Mouse (Mus musculus) thymus, postnatal 10 days (tissue): ENCODE measurements at regions not wholly inside any gene's neighbourhood (a gene's known extent, or its start where the extent isn't known, plus 50 kb on each side); places are given as distances from the start of the nearest gene placed in this dataset.

ENCODE experiments used
- DNase-seq, 2 experiments: peaks; one replicate each; pipeline ENCODE4 v3.0.0; 2021; ENCODE audit warnings: low spot score in 2 of 2

DNA sequence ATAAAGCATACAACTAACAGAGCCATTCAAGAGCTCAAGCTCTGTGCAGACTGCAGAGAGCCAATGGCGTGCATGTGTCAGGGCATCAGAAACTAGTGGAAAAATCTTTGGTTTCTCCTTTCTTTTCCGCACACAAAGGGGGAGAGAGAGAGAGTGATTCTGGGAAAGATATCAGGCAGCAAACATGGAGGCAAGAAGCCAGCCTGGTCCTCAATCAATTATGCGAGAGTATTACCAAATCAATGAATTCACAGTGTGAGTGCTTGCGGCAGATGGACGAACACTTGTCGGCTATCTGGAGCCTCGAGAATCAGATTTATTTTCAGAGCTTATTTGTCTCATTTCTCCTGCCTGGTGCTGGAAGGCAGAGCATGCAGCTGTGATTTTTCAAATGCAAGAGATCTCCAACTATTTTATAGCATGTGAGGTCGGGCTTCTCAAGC is 230.6 kb downstream of the Snx10 start:
- DNase-seq, result no peak

- no peak for DNase-seq
These were observed 233.4 kb downstream of the Snx10 start for GRCm38 (mm10) chr6:51757131-51757530.

DNA sequence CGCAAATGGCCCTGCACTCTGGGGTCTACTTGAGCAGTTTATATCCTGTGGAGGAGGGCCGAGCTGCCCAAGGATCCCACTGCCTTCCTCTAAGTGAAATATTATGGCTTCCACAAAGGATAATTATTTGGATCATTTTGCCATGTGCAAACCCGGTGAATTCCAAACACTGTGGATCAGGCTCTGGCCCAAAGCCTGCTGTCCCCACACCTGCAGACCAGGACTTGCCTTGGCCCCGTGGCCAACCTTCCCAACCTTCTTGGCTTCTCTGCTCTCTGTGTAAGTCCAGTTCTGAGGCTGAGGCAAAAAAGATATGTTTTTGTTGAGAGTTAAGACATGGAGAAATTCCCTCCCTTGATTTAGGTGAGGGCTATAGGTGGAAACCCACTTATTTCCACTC is 234.0 kb downstream of the Snx10 start:
- DNase-seq, result no peak

GRCm38 (mm10) chr6:51758781-51759180 is 235.1 kb downstream of the Snx10 start:
- no peak for DNase-seq

- no peak for DNase-seq
These were observed 236.7 kb downstream of the Snx10 start for GRCm38 (mm10) chr6:51760372-51760771.

GRCm38 (mm10) chr6:51761506-51761905 is 237.8 kb downstream of the Snx10 start:
- DNase-seq, result no peak

GRCm38 (mm10) chr6:51766482-51766881 is 242.8 kb downstream of the Snx10 start:
- no peak for DNase-seq

- peak; percentile 11 to 24 for DNase-seq
These were observed 244.1 kb downstream of the Snx10 start for GRCm38 (mm10) chr6:51767582-51768341.

DNA sequence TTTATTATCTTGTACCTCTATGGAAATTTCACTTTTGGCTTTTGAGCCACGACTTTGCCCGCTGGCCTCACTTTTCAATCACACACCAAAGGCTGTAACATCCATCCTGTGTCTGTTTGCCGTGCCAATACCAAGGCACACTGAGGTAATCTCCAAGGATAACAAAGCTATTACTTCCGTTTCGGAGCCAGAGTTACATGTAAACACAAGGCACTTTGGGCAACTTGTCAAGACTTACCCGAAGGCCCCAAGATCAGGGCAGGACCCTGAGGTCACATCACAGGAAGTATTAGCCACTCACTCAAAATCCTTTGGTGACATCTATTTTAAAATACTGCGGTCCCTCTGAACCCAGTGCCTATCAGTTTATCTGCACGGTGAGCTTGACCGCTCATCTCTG is 241.3 kb downstream of the Skap2 start:
- DNase-seq, result no peak

- DNase-seq, result no peak
These were observed 240.9 kb downstream of the Skap2 start for GRCm38 (mm10) chr6:51771424-51771823.

DNA sequence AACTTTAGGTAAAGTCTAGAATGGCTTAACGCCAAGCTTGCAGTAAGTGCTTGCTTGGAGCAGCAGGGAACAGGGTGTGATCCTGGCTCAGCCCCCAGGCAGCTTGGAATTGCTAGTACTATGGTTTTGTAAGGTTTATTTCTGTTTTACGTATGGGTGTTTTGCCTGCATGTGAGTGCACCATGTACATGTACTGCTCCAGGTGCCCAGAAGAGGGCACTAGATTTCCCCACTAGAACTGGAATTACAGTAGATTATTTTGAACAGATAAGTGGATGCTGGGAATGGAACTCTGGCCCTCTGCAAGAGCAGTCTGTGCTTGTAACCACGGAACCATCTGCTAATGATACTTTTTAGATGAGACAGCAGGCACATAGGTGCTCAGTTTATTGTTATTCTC is 237.6 kb downstream of the Skap2 start:
- DNase-seq, result peak in 1 of 2 experiments; percentile 10

GRCm38 (mm10) chr6:51785615-51786014 is 226.7 kb downstream of the Skap2 start:
- DNase-seq, result no peak

GRCm38 (mm10) chr6:51786836-51787235 is 225.5 kb downstream of the Skap2 start:
- DNase-seq, result no peak

GRCm38 (mm10) chr6:51788156-51788555 is 224.2 kb downstream of the Skap2 start:
- DNase-seq, result no peak

DNA sequence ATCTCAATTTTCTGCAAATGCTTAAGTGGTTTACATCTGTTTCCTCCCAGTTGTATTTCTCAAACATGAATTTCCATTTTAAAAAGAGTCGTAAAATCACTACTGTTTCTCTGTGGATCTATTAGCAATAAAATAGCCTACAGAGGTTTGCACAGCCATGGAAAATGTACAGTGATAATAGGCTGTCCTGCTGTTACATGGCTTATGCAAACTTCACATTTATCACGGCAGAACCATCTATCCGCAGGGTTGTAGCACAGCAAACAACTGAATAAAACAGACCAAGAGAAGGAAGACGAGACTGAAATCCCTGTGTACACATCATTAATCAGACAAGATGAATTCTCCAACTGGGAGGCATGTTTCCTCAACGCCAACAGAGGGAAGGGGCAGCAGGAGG is 222.1 kb downstream of the Skap2 start:
- DNase-seq, result no peak

DNA sequence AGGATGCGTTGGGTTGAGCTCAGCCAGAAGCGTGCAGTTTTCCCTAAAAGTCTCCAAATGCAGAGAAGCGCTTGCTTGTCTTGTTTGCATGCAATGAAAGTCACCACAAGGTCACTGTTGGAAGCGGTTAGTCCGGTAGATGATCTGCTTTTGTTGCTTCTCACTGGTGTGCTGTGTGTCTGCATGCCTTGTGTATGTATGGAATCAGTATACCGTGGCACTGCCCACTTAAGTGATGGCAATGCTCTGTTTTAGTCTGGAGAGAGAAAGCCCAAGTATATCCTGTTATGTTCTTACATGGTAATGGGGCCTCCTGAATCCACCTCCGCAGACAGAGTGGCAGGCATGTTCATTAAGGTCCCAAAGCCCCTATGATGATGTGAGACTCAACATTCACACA is 221.7 kb downstream of the Skap2 start:
- DNase-seq, result no peak

DNA sequence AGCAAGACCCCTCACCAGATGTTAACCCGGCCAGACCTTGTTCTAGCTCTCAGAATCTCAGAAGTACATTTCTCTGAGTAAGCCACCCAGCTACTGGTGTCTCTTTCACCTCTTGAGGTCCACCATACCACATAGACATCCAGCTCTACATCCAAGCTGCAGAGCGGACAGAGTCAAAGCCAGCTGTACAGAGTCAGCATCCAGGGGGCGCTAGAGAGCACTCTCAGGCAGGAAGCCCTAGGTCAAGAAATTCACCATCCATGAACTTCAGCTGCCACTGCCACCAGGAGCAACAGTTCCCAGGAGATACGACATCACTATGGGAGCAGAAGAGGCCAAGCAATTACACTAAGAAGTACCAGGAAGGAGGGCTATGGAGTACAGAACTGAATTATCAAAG is 217.0 kb downstream of the Skap2 start:
- peak in 1 of 2 experiments; percentile 75 for DNase-seq

- no peak for DNase-seq
These were observed 213.6 kb downstream of the Skap2 start for GRCm38 (mm10) chr6:51798577-51799240.

DNA sequence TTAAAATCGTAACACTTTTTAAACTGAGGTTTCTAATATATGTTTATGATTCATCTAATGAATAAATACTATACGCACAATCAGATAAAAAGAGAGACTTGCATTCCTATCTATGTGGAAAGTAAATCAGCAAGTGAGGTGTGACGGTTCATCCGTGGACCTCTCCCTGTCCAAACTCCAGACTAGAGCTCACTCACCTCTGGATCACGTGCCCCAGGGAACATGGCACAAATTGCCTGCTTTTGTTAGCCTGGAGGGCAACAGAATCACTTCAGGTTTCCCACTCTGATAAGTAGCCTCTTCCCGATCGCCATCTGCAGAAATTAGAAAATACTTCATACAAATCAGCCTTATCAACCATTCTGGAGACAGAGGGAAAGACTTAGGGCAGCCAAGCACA is 206.7 kb downstream of the Skap2 start:
- DNase-seq, result no peak
